Mouse (Mus musculus) embryonic fibroblast, embryonic 13.5 days (primary cell): ENCODE results near the gene Grcc10.

ENCODE experiments used
- CTCF ChIP-seq: IDR thresholded peaks from 2 replicates; pipeline ENCODE4 v1.5.1; 2011; ENCODE audit warnings: mild to moderate bottlenecking, control low read depth, low read length, moderate library complexity, borderline replicate concordance; ENCODE audit not compliant: insufficient read depth
- POLR2A ChIP-seq: IDR thresholded peaks from 2 replicates; pipeline ENCODE4 v1.6.1; 2011; ENCODE audit warnings: low read depth, mild to moderate bottlenecking, control low read depth, low read length, moderate library complexity

DNA sequence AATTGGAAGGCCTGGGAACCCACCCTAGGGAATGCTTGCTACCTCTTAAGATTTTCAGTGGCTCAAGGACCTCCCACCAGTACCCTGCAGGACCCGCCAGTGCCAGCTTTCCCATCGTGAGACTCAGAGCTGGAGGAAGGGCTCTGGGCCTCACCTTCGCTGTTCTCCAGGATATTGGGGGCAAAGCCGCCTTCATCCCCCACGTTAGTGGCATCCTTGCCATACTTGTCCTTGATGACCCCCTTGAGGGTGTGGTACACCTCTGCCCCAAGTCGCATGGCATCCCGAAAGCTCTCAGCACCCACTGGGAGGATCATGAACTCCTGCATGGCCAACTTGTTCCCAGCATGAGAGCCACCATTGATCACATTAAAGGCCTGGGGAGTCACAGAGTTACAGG lies 24.8 kb upstream of the Grcc10 start:
- TF ChIP-seq POLR2A, result no peak
- no peak for TF ChIP-seq CTCF
